Mouse (Mus musculus) gastrocnemius, adult 2 months (tissue): ENCODE measurements around the gene Gm42791. TPM values are rescaled to one million over a fixed set of nuclear protein-coding genes. Genes with fewer than 3 reads are reported as not detected.

Experiments
- DNase-seq: peaks from one replicate; pipeline ENCODE4 v3.0.0; 2022
- H3K27ac ChIP-seq: fragments of 200-600 bp; 2 replicates; pipeline ENCODE4 v1.8.1; 2022; ENCODE audit warnings: mild to moderate bottlenecking
- H3K4me3 ChIP-seq: fragments of 200-600 bp; 2 replicates; pipeline ENCODE4 v1.8.1; 2022; ENCODE audit warnings: mild to moderate bottlenecking, moderate library complexity
- CTCF ChIP-seq: fragments of 200-600 bp; IDR thresholded peaks from 2 replicates; pipeline ENCODE4 v1.8.1; 2022; ENCODE audit warnings: antibody characterized with exemption, mild to moderate bottlenecking, moderate library complexity
- intact Hi-C: fragments of 180-260 bp; cut with DNase I; formaldehyde crosslinking; loops from one replicate; pipeline ENCODE4 v1.15.1; 2025
- total RNA-seq, 2 experiments: library from RNA; stranded (reverse); gene quantifications; 2 replicates each; pipeline ENCODE4 v1.2.3; 2021

Gm42791 gene
- total RNA-seq, 2 experiments from 2014 or later: 2.8 to 5.1 TPM

DNA sequence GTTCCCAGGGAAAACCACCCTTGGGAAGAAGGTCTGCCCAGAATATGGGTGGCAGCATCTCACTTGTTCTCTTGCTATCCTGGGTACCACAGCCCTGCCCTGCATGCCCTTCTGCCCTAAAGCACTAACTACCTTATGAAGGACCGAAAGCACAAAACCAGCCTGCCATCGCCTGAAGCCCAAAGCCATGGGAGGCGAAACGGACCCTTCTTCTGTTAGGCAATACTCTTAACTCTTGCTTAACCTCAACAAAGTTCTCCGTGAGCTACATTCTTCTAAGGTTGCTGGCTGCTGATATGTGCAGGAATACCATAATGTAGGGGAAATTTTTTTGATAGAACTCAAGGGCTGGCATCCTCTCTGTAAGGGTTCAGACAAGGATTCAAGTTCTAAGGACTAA is 72.2 kb downstream of the Gm42791 start:
- Histone ChIP-seq H3K4me3 (no peak overlapping the region), H3K27ac (no peak overlapping the region)
- TF ChIP-seq CTCF: no peak
- DNase-seq: no peak
- intact Hi-C loops: no loop called here

DNA sequence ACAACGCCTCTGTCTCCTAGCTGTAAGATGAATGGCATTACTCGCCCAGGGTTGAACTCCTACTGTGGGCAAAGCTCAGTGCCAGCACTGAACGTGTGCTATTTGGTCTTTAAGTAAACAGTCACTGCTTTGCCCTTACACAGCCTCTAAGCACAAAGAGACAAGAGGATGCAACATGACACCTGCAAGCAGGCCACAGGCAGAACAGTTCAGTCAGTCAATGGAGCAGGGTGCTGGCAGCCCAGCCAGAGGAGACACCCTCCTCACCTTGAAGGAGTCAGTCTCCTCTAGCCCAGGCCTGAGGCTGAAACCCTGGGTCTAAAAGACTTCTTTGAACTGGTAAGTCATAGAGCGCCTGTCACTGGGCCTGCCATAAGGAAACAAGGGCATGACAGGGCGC is 76.9 kb downstream of the Gm42791 start:
- intact Hi-C loops: no loop called here

DNA sequence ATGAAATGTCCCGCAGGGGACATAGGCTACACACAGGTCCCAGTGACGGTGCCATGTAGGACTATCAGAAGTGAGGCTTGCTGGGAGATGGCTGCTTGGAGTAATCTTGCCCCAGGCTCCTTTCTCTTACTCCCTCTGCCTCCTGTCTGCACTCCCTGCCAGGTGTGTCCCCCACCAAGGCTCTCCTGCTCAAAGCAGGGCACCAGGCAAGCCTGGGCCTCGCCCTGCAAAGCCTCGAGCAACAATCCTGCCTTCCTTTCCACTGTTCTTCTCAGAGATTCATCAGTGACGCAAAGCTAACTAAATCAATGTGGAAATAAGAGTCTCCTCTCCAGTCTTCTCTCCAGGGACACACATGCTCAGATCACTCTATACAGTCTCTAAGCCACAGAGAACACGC is 78.2 kb downstream of the Gm42791 start:
- Histone ChIP-seq H3K4me3 (no peak overlapping the region), H3K27ac (no peak overlapping the region)
- TF ChIP-seq CTCF: no peak
- DNase-seq: no peak
- intact Hi-C loops: no loop called here

More for the DNA sequence above, 76.9 kb downstream of the Gm42791 start:
- no peak for TF ChIP-seq CTCF
- DNase-seq: no peak
- Histone ChIP-seq H3K4me3 (no peak overlapping the region), H3K27ac (peak overlapping the region; percentile 28; the same call in 1 of the 2 replicates)

DNA sequence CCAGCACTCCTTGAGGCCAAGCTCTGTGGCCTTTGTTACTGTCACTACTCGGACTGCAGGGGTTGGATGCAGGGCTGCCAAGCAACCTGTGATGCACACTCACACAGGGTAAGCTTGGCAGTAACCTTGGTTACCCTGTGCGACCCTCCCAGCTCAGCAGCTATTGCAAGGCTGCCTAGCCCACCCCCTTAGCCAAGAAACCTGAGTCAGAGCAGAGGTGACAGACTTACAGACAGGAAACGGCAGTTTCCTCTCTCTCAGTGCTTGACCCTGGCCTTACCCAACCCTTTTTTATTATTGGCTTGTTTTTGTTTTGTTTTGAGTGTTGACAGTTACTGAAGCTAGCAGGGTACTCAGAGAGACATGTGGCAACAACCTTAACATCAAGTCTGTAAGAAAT is 82.7 kb downstream of the Gm42791 start:
- no peak overlapping the region for H3K4me3 ChIP-seq
- no peak for TF ChIP-seq CTCF
- H3K27ac ChIP-seq: no peak overlapping the region
- intact Hi-C loops: no loop called here
- DNase-seq: no peak

DNA sequence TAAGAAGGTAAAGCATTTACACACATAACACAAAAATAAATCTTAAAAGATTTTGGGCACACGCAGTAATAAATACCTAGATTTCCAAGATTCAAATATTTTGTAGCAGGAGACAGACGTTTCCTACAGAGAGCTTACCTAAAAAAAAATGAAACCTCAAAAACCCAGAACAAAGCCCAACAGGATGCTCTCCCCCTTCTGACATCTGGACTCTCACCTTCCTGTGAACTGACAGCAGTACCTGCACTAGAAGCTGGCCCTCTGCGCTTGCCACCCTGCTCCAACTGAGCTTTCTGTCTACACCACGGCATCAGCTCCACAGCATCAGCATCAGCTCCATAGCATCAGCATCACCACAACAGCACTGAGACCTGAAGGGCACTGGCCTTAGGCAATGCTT is 84.9 kb downstream of the Gm42791 start:
- no peak for TF ChIP-seq CTCF
- intact Hi-C loops: no loop called here
- no peak for DNase-seq
- no peak overlapping the region for H3K4me3 ChIP-seq
- H3K27ac ChIP-seq: no peak overlapping the region

DNA sequence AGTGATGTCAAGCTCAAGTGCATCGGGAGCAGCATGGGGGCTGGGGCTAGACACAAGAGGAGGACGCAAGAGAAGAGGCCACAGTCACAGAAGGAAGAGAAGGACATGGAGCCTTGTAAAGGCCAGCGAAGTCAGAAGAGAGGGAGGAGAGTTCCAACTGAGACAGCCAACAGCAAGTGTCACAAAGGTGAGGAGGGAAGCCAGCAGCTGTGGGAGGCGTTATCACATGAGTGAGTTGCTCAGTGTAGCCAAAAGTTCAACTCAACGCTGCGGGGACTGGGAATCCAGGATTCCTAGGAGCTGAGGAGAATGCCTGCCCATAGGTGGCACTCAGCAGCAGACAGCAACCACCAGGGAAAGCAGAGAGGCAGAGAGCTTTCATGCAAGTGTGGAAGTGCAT is 85.5 kb downstream of the Gm42791 start:
- TF ChIP-seq CTCF: peak; percentile 50
- DNase-seq: no peak
- Histone ChIP-seq H3K27ac (peak overlapping the region; percentile 10; the same call in 1 of the 2 replicates), H3K4me3 (no peak overlapping the region)
- intact Hi-C loops: loop anchor here (10.0 kb wide), 1 partner anchor 135 kb away; no protein-coding TSS in a partner anchor

DNA sequence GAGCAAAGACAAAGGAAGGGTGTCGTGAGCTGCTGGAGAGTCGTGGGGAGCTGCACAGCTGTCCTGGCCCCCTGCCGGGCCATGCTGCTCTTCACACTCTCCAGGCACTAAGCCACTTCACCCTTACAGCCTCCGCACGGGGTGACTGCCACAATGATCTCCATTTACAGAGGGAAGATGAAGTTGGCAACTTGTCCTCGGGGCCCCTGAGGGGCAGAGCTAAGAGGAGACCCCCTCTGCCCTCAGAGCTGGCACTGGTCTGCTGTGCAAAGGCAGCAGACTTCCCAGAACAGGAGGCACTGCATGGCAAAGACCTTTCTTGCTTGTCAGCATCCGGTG is 85.9 kb downstream of the Gm42791 start:
- TF ChIP-seq CTCF: no peak; the same call in 1 of the 2 replicates
- DNase-seq: no peak
- Histone ChIP-seq H3K27ac (peak overlapping the region; percentile 10; the same call in 1 of the 2 replicates), H3K4me3 (no peak overlapping the region)
- intact Hi-C loops: loop anchor here (10.0 kb wide), 1 partner anchor 136 kb away; no protein-coding TSS in a partner anchor

DNA sequence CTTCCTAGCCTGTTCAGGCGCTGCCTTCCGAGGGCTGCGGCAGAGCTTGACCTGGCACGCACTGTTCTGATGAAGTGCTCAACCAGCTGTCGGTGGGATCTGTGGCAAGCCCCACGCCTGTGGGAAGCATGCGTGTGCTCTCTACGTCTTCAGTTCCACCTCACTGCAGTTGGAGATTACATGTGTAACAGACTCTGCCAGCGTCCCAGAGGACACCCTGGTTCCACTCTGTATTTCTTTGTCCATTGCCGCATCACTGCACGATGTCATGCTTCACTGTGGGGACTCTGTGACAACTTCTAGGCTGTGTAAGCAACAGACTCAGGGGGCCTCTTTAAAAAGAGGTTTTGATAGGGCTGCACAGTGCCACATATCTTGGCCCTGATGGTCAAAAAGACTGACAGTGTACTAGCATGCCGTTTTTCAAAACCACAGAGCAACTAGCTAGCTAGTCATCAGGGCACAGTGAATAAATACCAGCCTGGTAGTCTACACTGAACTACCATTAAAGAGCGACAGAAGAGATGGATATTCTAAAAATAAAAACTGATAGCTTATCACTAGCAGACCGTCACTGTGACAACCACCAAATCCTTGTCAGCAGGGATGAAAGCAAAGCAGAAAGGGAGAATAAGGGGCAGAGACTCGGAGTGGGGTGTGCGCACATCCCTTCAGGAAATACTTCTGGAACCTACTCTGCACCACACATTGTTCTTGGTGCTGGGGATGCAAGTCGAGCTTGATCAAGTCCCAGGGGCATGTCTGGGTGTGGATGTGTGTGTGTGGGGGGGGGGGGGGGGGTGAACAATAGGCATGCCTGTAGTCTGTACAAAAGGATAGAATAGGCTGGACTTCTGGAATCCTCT is 86.5 kb downstream of the Gm42791 start:
- intact Hi-C loops: loop anchor here (10.0 kb wide), 1 partner anchor 136 kb away; no protein-coding TSS in a partner anchor
- Histone ChIP-seq H3K27ac (no peak overlapping the region), H3K4me3 (no peak overlapping the region)
- TF ChIP-seq CTCF: no peak
- no peak for DNase-seq

DNA sequence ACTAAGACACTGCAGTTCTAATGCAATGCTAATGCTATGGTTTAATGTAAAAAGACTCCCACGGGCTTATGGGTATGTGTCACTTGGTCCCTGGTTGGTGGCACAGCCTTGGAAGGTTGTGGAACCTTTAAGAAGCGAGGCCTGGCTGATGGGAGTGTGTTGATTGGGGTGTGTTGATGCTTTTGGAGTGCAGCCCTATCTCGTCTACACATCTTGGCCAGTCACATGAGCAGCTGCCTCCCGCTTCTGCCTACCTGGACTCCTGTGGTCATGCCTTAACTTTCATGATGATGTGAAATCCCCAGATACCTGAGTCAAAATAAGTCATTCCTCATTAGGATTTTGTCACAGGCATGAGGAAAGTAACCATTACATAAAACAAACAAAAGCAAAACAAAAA is 88.6 kb downstream of the Gm42791 start:
- no peak for DNase-seq
- Histone ChIP-seq H3K27ac (no peak overlapping the region), H3K4me3 (no peak overlapping the region)
- intact Hi-C loops: loop anchor here (10.0 kb wide), 1 partner anchor 138 kb away; no protein-coding TSS in a partner anchor
- no peak for TF ChIP-seq CTCF

DNA sequence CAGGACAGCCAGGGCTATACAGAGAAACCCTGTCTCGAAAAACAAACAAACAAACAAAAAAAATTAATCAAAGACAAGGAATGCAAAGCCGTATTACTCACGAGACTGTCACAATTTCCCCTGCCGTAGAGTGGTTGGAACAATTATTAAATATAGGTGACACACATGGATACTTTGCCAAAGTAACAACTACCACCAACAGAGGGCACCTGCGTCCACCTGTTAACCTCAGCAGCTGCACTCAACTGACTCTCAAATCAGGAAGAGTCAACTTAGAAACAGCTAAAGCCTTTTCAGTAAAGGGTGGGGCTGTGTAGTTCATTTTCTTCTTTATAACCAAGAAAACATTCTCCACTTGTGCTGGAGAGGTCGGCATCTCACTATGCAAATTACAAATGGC is 90.1 kb downstream of the Gm42791 start:
- peak; percentile 61 for TF ChIP-seq CTCF
- no peak overlapping the region for H3K27ac ChIP-seq
- no peak overlapping the region for H3K4me3 ChIP-seq
- DNase-seq: no peak
- intact Hi-C loops: loop anchor here (10.0 kb wide), 1 partner anchor 140 kb away; no protein-coding TSS in a partner anchor

DNA sequence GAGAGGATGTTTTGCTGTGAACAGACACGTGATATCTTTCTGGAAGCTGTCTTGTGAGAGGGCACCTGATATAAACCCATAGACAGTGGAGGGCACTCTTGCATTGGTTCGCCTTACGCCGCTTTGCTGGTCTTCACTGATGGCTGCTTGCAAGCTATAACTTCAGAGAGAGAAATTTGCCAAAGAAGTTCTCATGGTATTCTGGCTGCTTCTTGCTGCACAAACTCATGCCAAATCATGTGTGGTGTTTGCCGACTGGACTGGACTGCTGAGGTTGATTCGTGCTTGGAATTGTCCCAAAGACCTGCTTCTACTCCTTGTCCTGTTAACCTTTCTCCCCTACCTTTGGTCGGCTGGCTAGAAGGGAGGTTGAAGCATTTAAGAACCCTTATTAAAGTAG is 95.6 kb downstream of the Gm42791 start:
- intact Hi-C loops: no loop called here

DNA sequence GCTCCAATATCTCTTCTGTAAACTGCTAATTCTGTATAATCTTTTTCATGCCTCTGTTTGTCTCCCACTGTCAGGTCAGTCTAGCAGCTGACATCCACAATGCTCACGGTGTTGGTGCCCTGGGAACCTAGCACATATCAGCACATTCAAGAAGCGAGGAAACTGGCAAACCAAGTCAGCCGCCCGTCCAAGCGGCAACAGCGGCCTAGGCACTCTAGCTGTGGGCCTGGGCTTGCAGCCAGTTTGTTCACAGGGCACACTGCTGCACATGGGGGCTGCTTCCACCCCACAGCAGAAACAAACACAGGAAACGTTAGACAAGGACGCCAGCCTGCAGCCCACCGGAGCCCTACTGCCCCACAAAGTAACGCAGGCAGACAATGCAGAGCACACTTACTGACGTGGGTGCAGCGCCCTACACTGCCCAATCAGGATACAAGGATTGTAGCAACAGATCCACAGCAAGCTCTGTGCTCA is 97.0 kb downstream of the Gm42791 start:
- no peak for DNase-seq
- Histone ChIP-seq H3K27ac (no peak overlapping the region), H3K4me3 (no peak overlapping the region)
- intact Hi-C loops: no loop called here
- no peak for TF ChIP-seq CTCF

More for the DNA sequence above, 95.6 kb downstream of the Gm42791 start:
- Histone ChIP-seq H3K27ac (no peak overlapping the region), H3K4me3 (no peak overlapping the region)
- no peak for DNase-seq
- peak; percentile 13; the same call in 1 of the 2 replicates for TF ChIP-seq CTCF

DNA sequence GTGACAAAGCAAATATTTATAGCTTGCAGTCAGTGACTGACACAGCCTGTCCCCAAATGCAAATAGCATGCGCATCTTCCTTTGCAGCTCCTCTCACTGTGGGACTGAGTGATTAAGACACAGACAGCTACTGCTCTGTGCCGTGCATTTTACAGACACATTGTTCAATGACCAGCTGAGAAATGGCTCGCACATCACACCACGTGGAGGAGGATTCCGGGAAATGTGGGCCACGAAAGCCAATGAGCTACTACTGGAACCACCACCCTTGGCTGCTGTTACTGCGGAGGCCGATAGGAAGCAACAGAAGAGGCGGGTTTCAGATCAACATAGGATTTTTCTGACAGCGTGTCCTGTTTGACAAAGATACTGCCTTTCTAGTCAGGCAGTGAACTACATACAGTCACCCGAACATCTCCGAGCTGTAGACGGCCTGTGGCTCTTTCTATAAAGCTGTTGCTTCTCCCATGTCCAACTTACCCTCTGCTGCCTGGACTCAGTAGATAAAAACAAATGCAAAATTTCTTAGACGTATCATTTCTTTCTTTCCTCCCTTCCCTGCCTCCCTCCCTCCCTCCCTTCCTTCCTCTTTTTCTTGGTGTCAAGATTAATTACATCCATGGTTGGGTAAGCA is 97.8 kb downstream of the Gm42791 start:
- no peak overlapping the region for H3K27ac ChIP-seq

More for the DNA sequence above, 97.8 kb downstream of the Gm42791 start:
- no peak overlapping the region for H3K4me3 ChIP-seq
- DNase-seq: no peak
- intact Hi-C loops: no loop called here
- no peak for TF ChIP-seq CTCF
